Mouse (Mus musculus): Measurements from ENCODE around the gene Ephx3. TPM values are rescaled to one million over a fixed set of nuclear protein-coding genes. Genes with fewer than 3 reads are reported as not detected.

Ephx3 gene
- polyA plus RNA-seq, 1 experiment, result 0.12 TPM

DNA sequence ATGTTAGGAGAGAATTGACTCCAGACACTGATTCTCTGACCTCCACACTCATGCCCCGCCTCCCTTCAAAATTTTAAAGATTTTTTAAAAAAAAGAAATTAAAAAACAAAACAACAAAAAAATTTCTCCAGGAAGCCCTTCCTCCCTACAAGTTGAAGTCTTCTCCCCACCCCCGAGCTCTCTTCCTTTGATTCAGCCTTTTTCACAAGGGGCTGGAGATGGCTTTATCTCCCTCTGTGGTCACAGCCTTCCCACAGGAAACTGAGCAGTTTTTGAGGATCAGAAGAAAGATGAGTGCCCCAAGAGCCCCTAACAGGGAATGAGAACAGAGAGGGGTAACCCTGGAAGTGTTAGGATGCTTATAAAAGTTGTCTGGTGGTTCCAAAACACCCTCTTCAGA is 16.9 kb downstream of the Ephx3 start:
- no peaks in the 10 kb centered on the region for H3K27me3 ChIP-seq (ENCODE audit: control insufficient read depth, insufficient read depth, insufficient read length)
- TF ChIP-seq CEBPB (IDR thresholded peaks at IDR 0.05; ENCODE audit: low read depth) (no peak), USF1 (IDR thresholded peaks at IDR 0.05; ENCODE audit: low read depth) (no peak)
- H3K36me3 ChIP-seq (ENCODE audit: control insufficient read depth, insufficient read depth), result no peaks in the 10 kb centered on the region
- H3ac ChIP-seq (ENCODE audit: control insufficient read depth, insufficient read length, low read depth), result no peak overlapping the region
- H3K79me2 ChIP-seq (ENCODE audit: control insufficient read depth, insufficient read depth), result no peaks in the 10 kb centered on the region
- H3K4me3 ChIP-seq (ENCODE audit: insufficient read depth, poor library complexity, severe bottlenecking), result no peak overlapping the region
- no peaks in the 10 kb centered on the region for H3K79me3 ChIP-seq (ENCODE audit: low read depth)

- Histone ChIP-seq H3K36me3 (ENCODE audit: control insufficient read depth, insufficient read depth) (no peaks in the 10 kb centered on the region), H3K79me2 (ENCODE audit: control insufficient read depth, insufficient read depth) (no peaks in the 10 kb centered on the region), H3K4me3 (ENCODE audit: insufficient read depth, poor library complexity, severe bottlenecking) (no peak overlapping the region), H3K79me3 (ENCODE audit: low read depth) (no peaks in the 10 kb centered on the region), H3K27me3 (ENCODE audit: control insufficient read depth, insufficient read depth, insufficient read length) (no peaks in the 10 kb centered on the region), H3ac (ENCODE audit: control insufficient read depth, insufficient read length, low read depth) (no peak overlapping the region)
- TF ChIP-seq MYOD1 (IDR thresholded peaks at IDR 0.05; ENCODE audit: control insufficient read depth, insufficient read length, low read depth), result peak; percentile 87
- TF ChIP-seq CEBPB (IDR thresholded peaks at IDR 0.05; ENCODE audit: low read depth), result peak; percentile 96
- no peak for TF ChIP-seq FOSL1 (IDR thresholded peaks at IDR 0.05; ENCODE audit: insufficient read depth, low read length, poor library complexity, severe bottlenecking)
- TF ChIP-seq MYOG (IDR thresholded peaks at IDR 0.05; ENCODE audit: control insufficient read depth, extremely low read depth, insufficient read length), result no peak
- no peak for TF ChIP-seq MAX (IDR thresholded peaks at IDR 0.05)
- TF ChIP-seq USF1 (IDR thresholded peaks at IDR 0.05; ENCODE audit: low read depth), result no peak
- no peak for TF ChIP-seq CTCF (IDR thresholded peaks at IDR 0.05; ENCODE audit: control insufficient read depth, insufficient read depth, insufficient read length)
Observed at GRCm38 (mm10) chr17:32169518-32170225, 19.7 kb downstream of the Ephx3 start.

DNA sequence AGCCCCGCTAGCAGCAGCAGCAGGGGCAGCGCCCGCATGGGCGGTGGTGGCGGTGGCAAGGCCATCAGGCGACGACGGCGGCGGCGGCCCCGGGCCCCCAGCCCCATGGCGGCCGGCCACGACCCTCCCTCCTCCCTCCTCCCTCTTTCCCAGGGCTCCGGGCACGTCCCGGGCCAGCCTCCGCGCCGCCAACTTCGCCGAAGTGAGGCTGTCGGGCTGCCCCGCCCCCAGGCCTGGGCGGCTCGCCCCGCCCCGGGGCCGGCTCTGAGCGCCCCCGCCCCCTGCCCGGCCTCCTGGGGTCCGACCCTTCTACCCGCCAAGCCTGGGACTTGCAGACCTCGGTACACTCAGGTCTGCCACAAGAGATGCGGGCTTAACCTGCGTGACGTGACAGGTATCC is 22.7 kb downstream of the Ephx3 start, which contains the start of gene Notch3:
Notch3 (minus strand) TSS at position 166 of the 400 bp plus-strand sequence.
- Histone ChIP-seq H3K79me3 (ENCODE audit: low read depth) (no peaks in the 10 kb centered on the region), H3ac (ENCODE audit: control insufficient read depth, insufficient read length, low read depth) (peak within 1 kb of the TSS; percentile 76), H3K79me2 (ENCODE audit: control insufficient read depth, insufficient read depth) (no peaks in the 10 kb centered on the region), H3K4me3 (ENCODE audit: insufficient read depth, poor library complexity, severe bottlenecking) (peak within 1 kb of the TSS; percentile 43), H3K27me3 (ENCODE audit: control insufficient read depth, insufficient read depth, insufficient read length) (no peaks in the 10 kb centered on the region), H3K36me3 (ENCODE audit: control insufficient read depth, insufficient read depth) (no peaks in the 10 kb centered on the region)
- TF ChIP-seq CEBPB (IDR thresholded peaks at IDR 0.05; ENCODE audit: low read depth) (no peak), MYOG (IDR thresholded peaks at IDR 0.05; ENCODE audit: control insufficient read depth, extremely low read depth, insufficient read length) (no peak), MAX (IDR thresholded peaks at IDR 0.05) (no peak), USF1 (IDR thresholded peaks at IDR 0.05; ENCODE audit: low read depth) (no peak), MYOD1 (IDR thresholded peaks at IDR 0.05; ENCODE audit: control insufficient read depth, insufficient read length, low read depth) (no peak), CTCF (IDR thresholded peaks at IDR 0.05; ENCODE audit: control insufficient read depth, insufficient read depth, insufficient read length) (no peak), FOSL1 (IDR thresholded peaks at IDR 0.05; ENCODE audit: insufficient read depth, low read length, poor library complexity, severe bottlenecking) (no peak)

GRCm38 (mm10) chr17:32165803-32166595 is 23.4 kb downstream of the Ephx3 start:
- peak overlapping the region; percentile 47 for H3ac ChIP-seq (ENCODE audit: control insufficient read depth, insufficient read length, low read depth)
- no peaks in the 10 kb centered on the region for H3K79me2 ChIP-seq (ENCODE audit: control insufficient read depth, insufficient read depth)
- TF ChIP-seq MYOG (IDR thresholded peaks at IDR 0.05; ENCODE audit: control insufficient read depth, extremely low read depth, insufficient read length) (no peak), FOSL1 (IDR thresholded peaks at IDR 0.05; ENCODE audit: insufficient read depth, low read length, poor library complexity, severe bottlenecking) (no peak), CEBPB (IDR thresholded peaks at IDR 0.05; ENCODE audit: low read depth) (no peak), MAX (IDR thresholded peaks at IDR 0.05) (no peak), MYOD1 (IDR thresholded peaks at IDR 0.05; ENCODE audit: control insufficient read depth, insufficient read length, low read depth) (no peak), USF1 (IDR thresholded peaks at IDR 0.05; ENCODE audit: low read depth) (no peak), CTCF (IDR thresholded peaks at IDR 0.05; ENCODE audit: control insufficient read depth, insufficient read depth, insufficient read length) (no peak)
- H3K4me3 ChIP-seq (ENCODE audit: insufficient read depth, poor library complexity, severe bottlenecking), result peak overlapping the region; percentile 43
- no peaks in the 10 kb centered on the region for H3K79me3 ChIP-seq (ENCODE audit: low read depth)
- no peaks in the 10 kb centered on the region for H3K27me3 ChIP-seq (ENCODE audit: control insufficient read depth, insufficient read depth, insufficient read length)
- no peaks in the 10 kb centered on the region for H3K36me3 ChIP-seq (ENCODE audit: control insufficient read depth, insufficient read depth)

DNA sequence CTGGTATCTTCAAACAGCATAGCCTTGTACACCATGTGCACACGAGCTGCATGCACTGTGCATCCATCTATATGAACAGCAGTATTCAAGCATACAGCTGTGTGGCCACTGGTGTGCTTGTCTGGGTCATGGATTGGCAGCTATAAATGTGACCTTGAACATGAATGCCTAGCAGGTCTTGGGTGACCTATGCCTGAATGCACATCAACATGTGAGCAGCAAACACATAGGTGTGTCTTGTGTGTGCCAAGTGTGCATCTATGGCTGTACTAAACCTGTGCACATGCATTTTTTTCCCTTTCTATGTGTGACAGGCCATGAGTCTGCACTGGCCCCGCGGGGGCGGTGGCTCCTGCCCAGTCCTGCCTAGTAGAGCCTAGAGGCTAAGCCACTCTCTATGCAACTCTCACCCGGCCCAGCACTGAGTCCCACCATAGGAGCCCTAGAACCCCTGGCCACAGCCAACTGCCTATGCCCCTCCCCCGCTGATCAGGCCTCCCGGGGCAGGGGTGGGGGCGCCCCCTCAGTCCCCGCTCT is 24.0 kb downstream of the Ephx3 start:
- H3K4me3 ChIP-seq (ENCODE audit: insufficient read depth, poor library complexity, severe bottlenecking), result peak overlapping the region; percentile 43
- TF ChIP-seq CEBPB (IDR thresholded peaks at IDR 0.05; ENCODE audit: low read depth) (no peak), CTCF (IDR thresholded peaks at IDR 0.05; ENCODE audit: control insufficient read depth, insufficient read depth, insufficient read length) (no peak)
- H3K27me3 ChIP-seq (ENCODE audit: control insufficient read depth, insufficient read depth, insufficient read length), result no peaks in the 10 kb centered on the region
- H3ac ChIP-seq (ENCODE audit: control insufficient read depth, insufficient read length, low read depth), result no peak overlapping the region
- H3K79me2 ChIP-seq (ENCODE audit: control insufficient read depth, insufficient read depth), result no peaks in the 10 kb centered on the region
- no peaks in the 10 kb centered on the region for H3K79me3 ChIP-seq (ENCODE audit: low read depth)
- H3K36me3 ChIP-seq (ENCODE audit: control insufficient read depth, insufficient read depth), result no peaks in the 10 kb centered on the region
